Mouse (Mus musculus): Measurements from ENCODE around the gene Jazf1. TPM values are rescaled to one million over a fixed set of nuclear protein-coding genes. Genes with fewer than 3 reads are reported as not detected.
A peak's percentile ranks its signal among the peaks of the same experiment; 100 is the strongest.

Gene Jazf1
- polyA plus RNA-seq, 1 experiment: 1.7 TPM

GRCm38 (mm10) chr6:52963840-52964690, 104.4 kb downstream of the Jazf1 start:
- no peak for TF ChIP-seq CTCF (IDR thresholded peaks at IDR 0.05; ENCODE audit: low read depth, low read length)
- no peak for TF ChIP-seq POLR2A (IDR thresholded peaks at IDR 0.05; ENCODE audit: insufficient read depth, low read length)
- no peak for TF ChIP-seq EP300 (IDR thresholded peaks at IDR 0.05; ENCODE audit: insufficient read depth, low read depth, low read length)
- Histone ChIP-seq H3K9me3 (replicated peaks; ENCODE audit: control insufficient read depth, insufficient read depth, low read length, poor library complexity, severe bottlenecking) (no peaks in the 10 kb centered on the region), H3K36me3 (ENCODE audit: control insufficient read depth, insufficient read depth, low read length, poor library complexity, severe bottlenecking) (no peaks in the 10 kb centered on the region), H3K4me1 (ENCODE audit: control insufficient read depth, insufficient read depth, low read length) (no peaks in the 10 kb centered on the region), H3K4me3 (ENCODE audit: low read depth, low read length) (no peak overlapping the region), H3K27ac (ENCODE audit: insufficient read depth, low read length) (no peak overlapping the region), H3K9ac (ENCODE audit: low read depth, poor library complexity, severe bottlenecking) (no peak overlapping the region), H3K27me3 (ENCODE audit: control insufficient read depth, insufficient read depth, low read length, poor library complexity, severe bottlenecking) (no peaks in the 10 kb centered on the region)

GRCm38 (mm10) chr6:52963430-52963732, 105.0 kb downstream of the Jazf1 start:
- Histone ChIP-seq H3K9ac (ENCODE audit: low read depth, poor library complexity, severe bottlenecking) (no peak overlapping the region), H3K4me3 (ENCODE audit: low read depth, low read length) (no peak overlapping the region), H3K27me3 (ENCODE audit: control insufficient read depth, insufficient read depth, low read length, poor library complexity, severe bottlenecking) (no peaks in the 10 kb centered on the region), H3K9me3 (replicated peaks; ENCODE audit: control insufficient read depth, insufficient read depth, low read length, poor library complexity, severe bottlenecking) (no peaks in the 10 kb centered on the region), H3K36me3 (ENCODE audit: control insufficient read depth, insufficient read depth, low read length, poor library complexity, severe bottlenecking) (no peaks in the 10 kb centered on the region), H3K4me1 (ENCODE audit: control insufficient read depth, insufficient read depth, low read length) (no peaks in the 10 kb centered on the region), H3K27ac (ENCODE audit: insufficient read depth, low read length) (no peak overlapping the region)
- TF ChIP-seq POLR2A (IDR thresholded peaks at IDR 0.05; ENCODE audit: insufficient read depth, low read length) (no peak), EP300 (IDR thresholded peaks at IDR 0.05; ENCODE audit: insufficient read depth, low read depth, low read length) (no peak), CTCF (IDR thresholded peaks at IDR 0.05; ENCODE audit: low read depth, low read length) (no peak)

- H3K9ac ChIP-seq (ENCODE audit: low read depth, poor library complexity, severe bottlenecking): no peak overlapping the region
- H3K4me1 ChIP-seq (ENCODE audit: control insufficient read depth, insufficient read depth, low read length): no peaks in the 10 kb centered on the region
- H3K9me3 ChIP-seq (replicated peaks; ENCODE audit: control insufficient read depth, insufficient read depth, low read length, poor library complexity, severe bottlenecking): no peaks in the 10 kb centered on the region
Observed at GRCm38 (mm10) chr6:52962600-52963429, 105.6 kb downstream of the Jazf1 start.

GRCm38 (mm10) chr6:52961660-52962490, 106.6 kb downstream of the Jazf1 start:
- TF ChIP-seq POLR2A (IDR thresholded peaks at IDR 0.05; ENCODE audit: insufficient read depth, low read length) (no peak), EP300 (IDR thresholded peaks at IDR 0.05; ENCODE audit: insufficient read depth, low read depth, low read length) (no peak), CTCF (IDR thresholded peaks at IDR 0.05; ENCODE audit: low read depth, low read length) (no peak)
- no peaks in the 10 kb centered on the region for H3K9me3 ChIP-seq (replicated peaks; ENCODE audit: control insufficient read depth, insufficient read depth, low read length, poor library complexity, severe bottlenecking)
- H3K4me1 ChIP-seq (ENCODE audit: control insufficient read depth, insufficient read depth, low read length): no peaks in the 10 kb centered on the region

More at GRCm38 (mm10) chr6:52962600-52963429, 105.6 kb downstream of the Jazf1 start:
- no peak overlapping the region for H3K4me3 ChIP-seq (ENCODE audit: low read depth, low read length)
- TF ChIP-seq CTCF (IDR thresholded peaks at IDR 0.05; ENCODE audit: low read depth, low read length): no peak
- no peak for TF ChIP-seq EP300 (IDR thresholded peaks at IDR 0.05; ENCODE audit: insufficient read depth, low read depth, low read length)
- TF ChIP-seq POLR2A (IDR thresholded peaks at IDR 0.05; ENCODE audit: insufficient read depth, low read length): no peak
- no peak overlapping the region for H3K27ac ChIP-seq (ENCODE audit: insufficient read depth, low read length)
- H3K36me3 ChIP-seq (ENCODE audit: control insufficient read depth, insufficient read depth, low read length, poor library complexity, severe bottlenecking): no peaks in the 10 kb centered on the region
- no peaks in the 10 kb centered on the region for H3K27me3 ChIP-seq (ENCODE audit: control insufficient read depth, insufficient read depth, low read length, poor library complexity, severe bottlenecking)

GRCm38 (mm10) chr6:52957730-52958129, 110.7 kb downstream of the Jazf1 start:
- Histone ChIP-seq H3K27me3 (ENCODE audit: control insufficient read depth, insufficient read depth, low read length, poor library complexity, severe bottlenecking) (no peaks in the 10 kb centered on the region), H3K4me3 (ENCODE audit: low read depth, low read length) (no peak overlapping the region), H3K4me1 (ENCODE audit: control insufficient read depth, insufficient read depth, low read length) (no peaks in the 10 kb centered on the region), H3K9ac (ENCODE audit: low read depth, poor library complexity, severe bottlenecking) (no peak overlapping the region), H3K36me3 (ENCODE audit: control insufficient read depth, insufficient read depth, low read length, poor library complexity, severe bottlenecking) (no peaks in the 10 kb centered on the region), H3K9me3 (replicated peaks; ENCODE audit: control insufficient read depth, insufficient read depth, low read length, poor library complexity, severe bottlenecking) (no peaks in the 10 kb centered on the region), H3K27ac (ENCODE audit: insufficient read depth, low read length) (no peak overlapping the region)
- TF ChIP-seq CTCF (IDR thresholded peaks at IDR 0.05; ENCODE audit: low read depth, low read length): peak; percentile 95
- no peak for TF ChIP-seq EP300 (IDR thresholded peaks at IDR 0.05; ENCODE audit: insufficient read depth, low read depth, low read length)

More at GRCm38 (mm10) chr6:52961660-52962490, 106.6 kb downstream of the Jazf1 start:
- no peaks in the 10 kb centered on the region for H3K36me3 ChIP-seq (ENCODE audit: control insufficient read depth, insufficient read depth, low read length, poor library complexity, severe bottlenecking)
- no peak overlapping the region for H3K4me3 ChIP-seq (ENCODE audit: low read depth, low read length)
- H3K27ac ChIP-seq (ENCODE audit: insufficient read depth, low read length): no peak overlapping the region
- H3K27me3 ChIP-seq (ENCODE audit: control insufficient read depth, insufficient read depth, low read length, poor library complexity, severe bottlenecking): no peaks in the 10 kb centered on the region
- no peak overlapping the region for H3K9ac ChIP-seq (ENCODE audit: low read depth, poor library complexity, severe bottlenecking)
